Mouse (Mus musculus) testis, adult 2 months (tissue): Measurements from ENCODE around the gene Colec11.

Experiments used
- CTCF ChIP-seq: fragments of 200-500 bp; IDR thresholded peaks from 2 replicates; pipeline ENCODE4 v1.5.1; 2012; ENCODE audit warnings: low read depth, mild to moderate bottlenecking, inconsistent platforms, low read length, moderate library complexity; ENCODE audit not compliant: control insufficient read depth, insufficient read depth, insufficient replicate concordance
- POLR2A ChIP-seq: fragments of 200-500 bp; IDR thresholded peaks from 2 replicates; pipeline ENCODE4 v1.6.1; 2012; ENCODE audit warnings: low read depth, mild to moderate bottlenecking, inconsistent platforms, low read length, moderate library complexity; ENCODE audit not compliant: control insufficient read depth

DNA sequence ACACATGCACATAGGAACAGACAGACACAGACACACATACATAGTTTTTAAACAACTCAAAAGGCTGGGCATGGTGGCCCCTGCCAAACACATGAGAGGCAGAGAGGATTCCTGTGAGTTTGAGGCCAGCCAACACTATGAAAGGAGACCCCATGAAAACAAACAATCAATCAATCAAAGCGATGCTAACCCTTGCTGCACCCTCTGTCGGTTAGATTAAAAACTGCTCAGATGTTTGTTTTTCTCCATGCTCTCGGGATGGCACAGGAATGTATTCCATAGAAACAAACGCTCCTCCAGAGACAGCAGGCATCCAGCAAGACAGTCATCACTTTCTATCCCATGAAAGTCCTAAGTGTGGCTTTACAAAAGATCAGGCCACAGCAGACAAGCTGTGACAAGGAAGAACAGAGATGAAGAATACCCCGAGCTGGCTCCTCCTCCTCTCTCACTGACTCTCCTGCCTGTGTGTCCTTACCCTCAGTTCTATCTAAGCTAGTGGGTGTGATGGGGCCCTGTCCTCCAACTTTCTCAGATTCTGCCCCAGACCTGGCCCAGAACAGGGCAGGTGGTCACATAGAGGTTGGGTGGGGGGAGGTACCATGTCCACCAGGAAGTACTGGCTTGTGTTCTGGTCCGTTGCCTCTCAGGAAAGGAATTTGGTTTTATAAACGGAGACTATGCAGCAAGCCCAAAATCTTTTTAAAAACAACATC, 1.6 kb downstream of the Colec11 start:
- TF ChIP-seq POLR2A = no peak
- no peak for TF ChIP-seq CTCF
